Mouse (Mus musculus) gastrocnemius, postnatal 36 days (tissue): ENCODE results near the gene Ccdc174. TPM values are rescaled to one million over a fixed set of nuclear protein-coding genes. Genes with fewer than 3 reads are reported as not detected.

ENCODE experiments used
- DNase-seq, 2 experiments: peaks; one replicate each; pipeline ENCODE4 v3.0.0; 2022
- intact Hi-C: fragments of 180-260 bp; cut with DNase I; formaldehyde crosslinking; loops from one replicate; pipeline ENCODE4 v1.15.1; 2025
- total RNA-seq, 2 experiments: library from RNA; stranded (reverse); gene quantifications; 2 replicates each; pipeline ENCODE4 v1.2.3; 2021

The Ccdc174 gene
- total RNA-seq, 2 experiments from 2014 or later: 7.2 to 8.2 TPM

DNA sequence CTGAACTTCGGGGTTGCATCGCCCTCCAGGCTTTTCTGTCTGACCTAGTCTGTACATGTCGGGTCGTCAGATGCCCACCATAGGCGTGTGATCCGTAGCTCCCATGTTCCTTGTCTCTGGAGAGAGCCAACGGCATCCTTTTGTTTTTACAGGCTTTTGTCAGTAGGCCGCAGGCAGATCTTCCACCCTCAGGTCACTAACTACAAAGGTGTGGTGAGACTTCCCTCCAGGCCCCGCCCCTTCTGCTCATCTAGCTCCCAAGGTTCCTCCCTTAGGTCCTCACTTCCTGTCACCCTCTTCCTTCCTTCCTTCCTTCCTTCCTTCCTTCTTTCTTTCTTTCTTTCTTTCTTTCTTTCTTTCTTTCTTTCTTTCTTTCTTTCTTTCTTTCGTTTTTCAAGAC is 36.2 kb downstream of the Ccdc174 start:
- no peak for DNase-seq
- intact Hi-C loops: no loop called here

DNA sequence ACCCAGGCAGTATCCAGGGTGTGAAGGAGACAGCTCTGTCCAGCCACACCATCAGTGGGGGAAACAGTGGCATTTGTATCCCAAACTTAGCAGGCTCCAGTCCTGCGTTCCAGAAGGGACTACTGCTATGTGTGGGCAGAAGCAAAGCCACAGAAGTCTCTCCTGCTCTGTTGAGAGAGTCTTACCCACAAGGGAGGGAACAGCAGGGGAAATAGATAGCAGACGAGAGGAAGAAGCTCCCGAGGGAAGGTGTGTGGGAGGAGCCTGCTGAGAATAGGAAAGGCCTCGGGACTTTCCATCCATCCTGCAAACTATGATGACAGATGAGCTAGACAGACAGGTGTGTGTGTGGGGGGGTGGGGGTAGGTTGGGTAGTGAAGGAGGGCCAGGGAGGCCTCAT is 39.4 kb downstream of the Ccdc174 start:
- DNase-seq: no peak
- intact Hi-C loops: no loop called here

DNA sequence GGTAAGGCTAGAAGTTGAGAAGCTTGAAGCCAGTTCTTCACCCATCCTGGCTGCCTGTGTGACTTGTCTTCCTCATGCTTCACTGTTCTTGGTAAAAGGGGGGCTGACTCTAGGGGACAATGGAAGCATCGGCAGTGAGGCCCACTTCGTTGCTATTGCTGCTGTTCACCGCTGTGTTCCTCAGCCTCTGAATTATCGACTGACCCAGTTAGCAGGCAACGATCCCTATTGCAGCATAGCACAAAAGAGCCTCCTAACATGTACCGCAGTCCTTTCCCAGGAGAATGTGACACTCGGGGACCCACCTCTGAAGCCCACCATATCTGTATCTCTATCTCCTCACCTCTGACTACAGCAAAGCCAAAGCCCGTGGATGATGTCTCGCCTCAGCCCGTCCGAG is 39.9 kb downstream of the Ccdc174 start:
- intact Hi-C loops: no loop called here
- DNase-seq: no peak

DNA sequence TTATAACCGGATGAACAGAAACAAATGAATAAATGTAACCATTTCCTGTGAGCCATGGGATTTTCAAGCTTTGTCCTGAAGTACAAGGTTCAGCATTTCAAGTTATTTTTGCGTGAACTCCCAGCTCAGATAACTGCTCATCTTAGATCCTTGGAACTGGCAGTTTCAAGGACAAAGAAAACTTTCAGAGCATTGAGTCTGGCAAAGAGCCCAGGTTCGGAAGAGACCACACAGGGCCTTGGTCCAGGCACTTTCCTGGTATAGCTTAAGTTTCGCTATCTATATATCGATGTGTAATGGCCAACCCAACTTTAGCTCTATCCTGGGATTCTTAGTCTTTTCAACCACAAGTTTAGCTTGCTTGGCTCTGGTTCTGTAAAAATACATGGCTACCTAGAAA is 53.4 kb downstream of the Ccdc174 start:
- DNase-seq: no peak
- intact Hi-C loops: no loop called here

DNA sequence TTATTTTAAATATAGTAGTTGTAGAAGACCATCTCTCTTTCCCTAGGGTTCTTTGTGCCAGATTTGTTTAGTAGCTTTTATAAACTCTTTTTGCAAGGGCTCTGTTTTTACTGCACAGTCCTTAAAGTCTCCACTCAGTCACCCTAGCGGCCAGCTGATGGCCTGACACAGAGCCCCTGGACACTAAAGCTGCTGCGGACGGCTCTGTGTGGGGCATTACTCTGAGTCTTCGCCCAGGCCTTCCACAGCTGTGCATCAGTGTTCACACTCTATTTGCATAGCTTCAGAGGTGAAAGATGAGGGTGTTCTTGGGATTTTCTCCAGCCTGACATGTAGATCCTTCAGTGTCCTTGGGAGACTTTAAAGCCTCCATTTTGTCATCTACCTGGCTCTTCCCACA is 60.6 kb downstream of the Ccdc174 start:
- no peak for DNase-seq
- intact Hi-C loops: no loop called here

DNA sequence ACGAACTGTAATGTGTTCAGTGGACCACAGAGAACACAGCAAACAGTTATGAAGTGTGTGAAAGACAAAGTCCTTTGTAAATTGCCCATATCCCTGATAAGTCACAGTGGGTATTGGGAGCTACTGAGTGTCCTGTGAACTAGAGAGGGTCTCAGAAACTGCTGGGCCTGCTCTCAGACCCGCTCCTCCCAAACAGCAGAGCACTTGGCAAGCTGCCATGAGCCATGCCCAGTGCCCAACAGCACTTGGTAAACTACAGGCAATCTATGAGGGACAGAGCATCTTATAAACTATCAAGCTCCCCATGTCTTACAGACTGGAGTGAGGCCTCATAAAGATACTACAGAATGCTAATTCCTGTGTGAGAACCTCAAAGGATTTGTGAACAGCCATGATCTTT is 70.6 kb downstream of the Ccdc174 start:
- intact Hi-C loops: no loop called here
- DNase-seq: no peak

Other genes starting within 250 kb of the Ccdc174 start
- 10 to 100 TPM; 66.3 to 70.0 TPM for gene Slc6a6, start 194.0 kb upstream of the Ccdc174 start, total RNA-seq
- 1 to 10 TPM; 2.4 to 3.3 TPM for gene Grip2, start 50.8 kb upstream of the Ccdc174 start, total RNA-seq
- gene 4930590J08Rik, start 24.8 kb downstream of the Ccdc174 start, total RNA-seq: 1 to 10 TPM in 1 of 2 experiments, under 1 TPM in 1; 0.81 to 1.1 TPM
- gene Fgd5, start 100.8 kb downstream of the Ccdc174 start, total RNA-seq: 10 to 100 TPM in 1 of 2 experiments, 1 to 10 TPM in 1; 6.8 to 10.3 TPM
- 10 to 100 TPM; 17.7 to 24.2 TPM for gene Nr2c2, start 213.3 kb downstream of the Ccdc174 start, total RNA-seq